Mouse (Mus musculus) neural tube, embryonic 12.5 days (tissue): Measurements from ENCODE around the gene Rpsa. TPM values are rescaled to one million over a fixed set of nuclear protein-coding genes. Genes with fewer than 3 reads are reported as not detected.
"Not testable (repeated sequence)": the region's sequence is repeated elsewhere in the genome, so short reads cannot be mapped to it uniquely, and the experiment has no call there.

Source experiments
- ATAC-seq: fragments of 200-750 bp; cut with Nextera tagmentation; 2 replicates; pipeline ENCODE4 v1.8.0; 2017; ENCODE audit warnings: low read depth, mild to moderate bottlenecking, moderate TSS enrichment, moderate library complexity; ENCODE audit not compliant: low FRiP score
- H3K27ac ChIP-seq: fragments of 300-500 bp; sonication (generic); 2 replicates; pipeline ENCODE4 v1.5.1; 2016
- H3K27me3 ChIP-seq: fragments of 300-500 bp; sonication (generic); replicated peaks from 2 replicates; pipeline ENCODE4 v1.6.1; 2016; ENCODE audit warnings: mild to moderate bottlenecking
- H3K36me3 ChIP-seq: fragments of 300-500 bp; sonication (generic); 2 replicates; pipeline ENCODE4 v1.6.1; 2016; ENCODE audit warnings: mild to moderate bottlenecking
- H3K4me1 ChIP-seq: fragments of 300-500 bp; sonication (generic); 2 replicates; pipeline ENCODE4 v1.6.1; 2016
- H3K4me2 ChIP-seq: fragments of 300-500 bp; sonication (generic); replicated peaks from 2 replicates; pipeline ENCODE4 v1.6.1; 2016; ENCODE audit warnings: mild to moderate bottlenecking
- H3K4me3 ChIP-seq: fragments of 300-500 bp; sonication (generic); 2 replicates; pipeline ENCODE4 v1.5.1; 2016
- H3K9ac ChIP-seq: fragments of 300-500 bp; sonication (generic); 2 replicates; pipeline ENCODE4 v1.6.1; 2016; ENCODE audit warnings: mild to moderate bottlenecking
- H3K9me3 ChIP-seq: fragments of 300-500 bp; sonication (generic); 2 replicates; pipeline ENCODE4 v1.6.1; 2016; ENCODE audit warnings: mild to moderate bottlenecking
- WGBS: fragments of 180-500 bp; shearing (Covaris S2); methylation state at CpG from one replicate; pipeline ENCODE4 v1.1.7; 2016; 5-methylcytosine and 5-hydroxymethylcytosine counted together
- polyA plus RNA-seq: library from polyadenylated mRNA; unstranded; fragments of >200 nt; fragmentation: Nextera tagmentation; extraction: Ambion mirVana; gene quantifications from 2 replicates; pipeline ENCODE4 v1.2.1, GENCODE M21; 2016

The Rpsa gene
- polyA plus RNA-seq, 1 experiment from 2014 or later, result 867 TPM

- Histone ChIP-seq H3K36me3 (no peaks in the 10 kb centered on the region), H3K9me3 (no peaks in the 10 kb centered on the region), H3K4me2 (no peak overlapping the region), H3K4me1 (no peaks in the 10 kb centered on the region), H3K4me3 (no peak overlapping the region), H3K9ac (no peak overlapping the region), H3K27me3 (no peaks in the 10 kb centered on the region), H3K27ac (no peak overlapping the region)
- ATAC-seq, result no peak
- 90% methylated on average over 13 of the region's 13 CpGs for WGBS
Measured at GRCm38 (mm10) chr9:120093701-120094100, 33.8 kb upstream of the Rpsa start.

- Histone ChIP-seq H3K9me3 (no peaks in the 10 kb centered on the region), H3K27ac (no peak overlapping the region), H3K4me2 (no peak overlapping the region), H3K9ac (no peak overlapping the region), H3K36me3 (no peaks in the 10 kb centered on the region), H3K4me1 (no peaks in the 10 kb centered on the region), H3K4me3 (no peak overlapping the region), H3K27me3 (no peaks in the 10 kb centered on the region)
- WGBS, result 79% methylated on average over 7 of the region's 7 CpGs
- ATAC-seq, result no peak
Measured at GRCm38 (mm10) chr9:120095886-120096285, 31.6 kb upstream of the Rpsa start.

- H3K27ac ChIP-seq, result no peak overlapping the region
- no peaks in the 10 kb centered on the region for H3K4me1 ChIP-seq
- no peak for ATAC-seq
- H3K27me3 ChIP-seq, result no peaks in the 10 kb centered on the region
- no peak overlapping the region for H3K9ac ChIP-seq
- H3K4me2 ChIP-seq, result no peak overlapping the region; the same call in 1 of the 2 replicates
- 23% methylated on average over 7 of the region's 7 CpGs for WGBS
- H3K4me3 ChIP-seq, result no peak overlapping the region
- no peaks in the 10 kb centered on the region for H3K36me3 ChIP-seq
- peaks cover 15% of the 10 kb centered on the region for H3K9me3 ChIP-seq
Measured at GRCm38 (mm10) chr9:120098682-120099081, 28.8 kb upstream of the Rpsa start.

- Histone ChIP-seq H3K9ac (no peak overlapping the region), H3K4me3 (no peak overlapping the region), H3K9me3 (peaks cover 15% of the 10 kb centered on the region), H3K36me3 (no peaks in the 10 kb centered on the region), H3K4me2 (no peak overlapping the region), H3K27ac (no peak overlapping the region), H3K4me1 (no peaks in the 10 kb centered on the region), H3K27me3 (no peaks in the 10 kb centered on the region)
- WGBS, result 94% methylated on average over 8 of the region's 8 CpGs
- ATAC-seq, result no peak
Measured at GRCm38 (mm10) chr9:120099304-120099703, 28.2 kb upstream of the Rpsa start.

GRCm38 (mm10) chr9:120101165-120101564 is 26.3 kb upstream of the Rpsa start:
- no peaks in the 10 kb centered on the region for H3K36me3 ChIP-seq
- H3K27me3 ChIP-seq, result no peaks in the 10 kb centered on the region
- no peak overlapping the region for H3K4me3 ChIP-seq
- H3K27ac ChIP-seq, result no peak overlapping the region
- H3K4me2 ChIP-seq, result no peak overlapping the region
- no peaks in the 10 kb centered on the region for H3K4me1 ChIP-seq
- 100% methylated on average over 2 of the region's 2 CpGs for WGBS
- ATAC-seq, result no peak
- no peak overlapping the region for H3K9ac ChIP-seq
- peaks cover 15% of the 10 kb centered on the region for H3K9me3 ChIP-seq

GRCm38 (mm10) chr9:120108953-120109352 is 18.5 kb upstream of the Rpsa start:
- not testable (repeated sequence) for H3K4me2 ChIP-seq, H3K9me3 ChIP-seq, H3K4me3 ChIP-seq, H3K36me3 ChIP-seq, H3K4me1 ChIP-seq, H3K27me3 ChIP-seq, H3K9ac ChIP-seq, ATAC-seq, H3K27ac ChIP-seq
- WGBS, result 97% methylated on average over 12 of the region's 12 CpGs

GRCm38 (mm10) chr9:120110211-120111018 is 17.1 kb upstream of the Rpsa start, which contains the start of gene Slc25a38:
Slc25a38 (plus strand) TSS chr9:120110374.
- ATAC-seq, result peak; percentile 99
- peak within 1 kb of the TSS; percentile 79 for H3K9ac ChIP-seq
- no peaks in the 10 kb centered on the region for H3K27me3 ChIP-seq
- H3K9me3 ChIP-seq, result no peaks in the 10 kb centered on the region
- 1% methylated on average over 62 of the region's 62 CpGs for WGBS
- H3K27ac ChIP-seq, result peak within 1 kb of the TSS; percentile 85
- H3K36me3 ChIP-seq, result no peaks in the 10 kb centered on the region
- peak within 1 kb of the TSS; percentile 61 for H3K4me2 ChIP-seq
- peaks cover 5% of the 10 kb centered on the region; the same call in 1 of the 2 replicates for H3K4me1 ChIP-seq
- peak within 1 kb of the TSS; percentile 73 for H3K4me3 ChIP-seq

GRCm38 (mm10) chr9:120111156-120111945 is 16.1 kb upstream of the Rpsa start:
- Histone ChIP-seq H3K36me3 (no peaks in the 10 kb centered on the region), H3K4me1 (peaks cover 5% of the 10 kb centered on the region; the same call in 1 of the 2 replicates), H3K27ac (no peak overlapping the region), H3K4me2 (peak overlapping the region; percentile 61), H3K9me3 (no peaks in the 10 kb centered on the region), H3K27me3 (no peaks in the 10 kb centered on the region), H3K9ac (no peak overlapping the region), H3K4me3 (peak overlapping the region; percentile 73)
- no peak for ATAC-seq
- 83% methylated on average over 15 of the region's 15 CpGs for WGBS

- Histone ChIP-seq H3K4me3 (no peak overlapping the region), H3K9me3 (no peaks in the 10 kb centered on the region), H3K27me3 (no peaks in the 10 kb centered on the region), H3K4me2 (no peak overlapping the region), H3K9ac (no peak overlapping the region), H3K27ac (no peak overlapping the region), H3K36me3 (peaks cover 6% of the 10 kb centered on the region), H3K4me1 (peaks cover 5% of the 10 kb centered on the region; the same call in 1 of the 2 replicates)
- no peak for ATAC-seq
- 95% methylated on average over 6 of the region's 6 CpGs for WGBS
Measured at GRCm38 (mm10) chr9:120112472-120112871, 15.0 kb upstream of the Rpsa start.

GRCm38 (mm10) chr9:120113456-120113855 is 14.0 kb upstream of the Rpsa start:
- WGBS, result 97% methylated on average over 7 of the region's 7 CpGs
- peaks cover 16% of the 10 kb centered on the region for H3K36me3 ChIP-seq

GRCm38 (mm10) chr9:120114051-120114788 is 13.3 kb upstream of the Rpsa start:
- Histone ChIP-seq H3K9me3 (no peaks in the 10 kb centered on the region), H3K4me3 (no peak overlapping the region), H3K4me1 (peaks cover 5% of the 10 kb centered on the region; the same call in 1 of the 2 replicates), H3K36me3 (peaks cover 23% of the 10 kb centered on the region), H3K4me2 (0 out of 2 replicates have a peak overlapping the region, but pooled peaks have one; percentile 2), H3K9ac (peak overlapping the region; percentile 26; the same call in 1 of the 2 replicates), H3K27ac (no peak overlapping the region), H3K27me3 (no peaks in the 10 kb centered on the region)
- no peak for ATAC-seq
- WGBS, result 87% methylated on average over 14 of the region's 17 CpGs

More at GRCm38 (mm10) chr9:120113456-120113855, 14.0 kb upstream of the Rpsa start:
- ATAC-seq, result no peak
- Histone ChIP-seq H3K9me3 (no peaks in the 10 kb centered on the region), H3K27ac (no peak overlapping the region), H3K4me1 (peaks cover 5% of the 10 kb centered on the region; the same call in 1 of the 2 replicates), H3K4me3 (no peak overlapping the region), H3K4me2 (no peak overlapping the region), H3K9ac (no peak overlapping the region), H3K27me3 (no peaks in the 10 kb centered on the region)
